Mouse (Mus musculus): ENCODE results near the gene Ntmt1. TPM values are rescaled to one million over a fixed set of nuclear protein-coding genes. Genes with fewer than 3 reads are reported as not detected.

Gene Ntmt1
- polyA plus RNA-seq, 1 experiment: 44.1 TPM

- DNase-seq (ENCODE audit: low spot score): no peak
These were observed 23.3 kb upstream of the Ntmt1 start for GRCm38 (mm10) chr2:30784078-30784994.

GRCm38 (mm10) chr2:30787466-30787865, 20.2 kb upstream of the Ntmt1 start:
- DNase-seq (ENCODE audit: low spot score): no peak

DNA sequence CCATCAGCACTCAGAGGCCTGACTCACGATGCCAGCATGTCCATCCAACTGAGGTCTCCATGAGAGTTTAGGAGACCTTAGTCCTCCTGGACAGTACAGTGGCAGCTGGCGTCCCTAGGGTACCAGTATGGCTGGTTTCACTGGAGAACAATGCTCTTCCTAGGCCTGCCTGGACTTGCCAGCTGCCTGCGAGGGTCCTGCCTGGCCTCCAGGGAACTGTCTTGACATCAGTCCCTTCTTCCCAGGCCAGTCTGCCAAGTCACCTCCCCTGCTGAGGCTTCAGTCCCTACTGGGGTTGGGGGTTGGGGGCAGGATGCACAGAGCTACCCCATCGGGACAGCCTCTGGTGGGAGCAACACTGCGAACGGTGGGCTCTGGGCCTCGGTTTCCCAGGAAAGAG, 15.6 kb upstream of the Ntmt1 start:
- DNase-seq (ENCODE audit: low spot score): no peak

- DNase-seq (ENCODE audit: low spot score): peak; percentile 99
These were observed 13.2 kb upstream of the Ntmt1 start for GRCm38 (mm10) chr2:30794179-30795108.

DNA sequence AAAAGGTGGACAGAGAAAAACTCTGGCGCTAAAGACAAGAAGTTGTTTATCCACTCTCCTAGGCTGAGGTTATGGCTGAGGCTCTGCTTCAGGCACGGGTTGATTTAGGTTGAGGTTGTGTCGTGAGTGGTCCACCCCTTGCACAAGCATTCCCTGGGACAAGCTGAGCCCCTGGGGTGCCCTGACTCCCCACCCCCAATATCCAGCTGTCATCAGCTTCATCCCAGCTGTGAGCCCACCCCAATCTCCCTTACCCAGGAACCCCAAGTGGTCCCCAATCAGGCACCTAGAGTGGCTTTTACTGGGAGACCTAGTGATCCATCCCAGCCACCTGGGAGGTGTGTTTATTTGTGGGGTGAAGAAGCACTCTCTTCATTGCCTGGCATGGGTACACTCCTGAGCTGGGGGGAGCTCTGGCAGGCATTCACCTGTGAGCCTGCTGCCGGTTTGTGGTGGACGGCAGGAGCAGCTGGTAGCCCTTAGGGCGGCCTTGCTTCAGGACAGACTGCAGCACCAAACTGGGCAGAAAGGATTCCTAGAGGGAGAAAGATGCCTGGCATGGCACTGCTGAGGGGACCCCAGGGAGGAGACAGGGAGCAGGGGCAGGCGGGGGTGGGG, 12.2 kb upstream of the Ntmt1 start:
- no peak for DNase-seq (ENCODE audit: low spot score)

- DNase-seq (ENCODE audit: low spot score): no peak
These were observed 11.7 kb upstream of the Ntmt1 start for GRCm38 (mm10) chr2:30795889-30796275.

GRCm38 (mm10) chr2:30796382-30796781, 11.2 kb upstream of the Ntmt1 start:
- no peak for DNase-seq (ENCODE audit: low spot score)

DNA sequence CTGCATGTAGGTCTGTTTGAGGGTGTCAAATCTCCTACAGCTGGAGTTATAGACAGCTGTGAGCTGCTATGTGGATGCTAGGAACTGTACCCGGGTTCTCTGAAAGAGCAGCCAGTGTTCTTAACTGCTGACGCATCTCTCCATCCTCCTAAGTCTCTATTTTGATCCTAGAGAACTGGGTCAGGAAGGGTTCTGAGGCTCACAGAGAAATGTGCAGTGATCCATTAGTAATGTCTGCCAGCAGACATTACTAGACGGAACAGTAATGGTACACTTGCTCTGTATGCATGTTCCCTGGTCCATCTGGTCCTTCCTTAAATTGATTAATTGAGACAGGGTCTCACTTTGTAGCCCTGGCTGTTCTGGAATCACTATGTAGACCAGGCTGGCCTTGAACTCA, 8.2 kb upstream of the Ntmt1 start:
- no peak for DNase-seq (ENCODE audit: low spot score)

GRCm38 (mm10) chr2:30800671-30801066, 7.0 kb upstream of the Ntmt1 start:
- DNase-seq (ENCODE audit: low spot score): no peak

GRCm38 (mm10) chr2:30801067-30801852, 6.4 kb upstream of the Ntmt1 start:
- peak; percentile 44 for DNase-seq (ENCODE audit: low spot score)

- no peak for DNase-seq (ENCODE audit: low spot score)
These were observed 4.0 kb upstream of the Ntmt1 start, which contains the start of gene 1700001O22Rik for GRCm38 (mm10) chr2:30803604-30804003. TSS of gene 1700001O22Rik (minus strand) at chr2:30803661.

DNA sequence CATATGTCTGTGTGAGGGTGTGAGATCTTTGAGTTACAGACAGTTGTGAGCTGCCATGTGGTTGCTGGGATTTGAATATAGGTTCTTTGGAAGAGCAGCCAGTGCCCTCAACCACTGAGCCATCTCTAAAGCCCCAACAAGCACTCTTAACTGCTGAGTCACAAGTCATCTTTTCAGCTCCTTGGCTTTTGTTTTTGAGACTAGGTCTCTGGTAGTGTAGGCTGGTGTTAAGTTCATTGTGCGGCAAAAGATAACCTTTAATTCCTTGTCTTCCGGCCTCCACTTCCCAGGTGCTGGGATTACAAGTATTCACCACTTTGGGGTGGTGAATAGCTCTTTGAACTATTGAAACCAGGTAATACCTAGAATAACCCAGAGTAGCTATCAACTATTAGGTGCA, 1.6 kb upstream of the Ntmt1 start:
- DNase-seq (ENCODE audit: low spot score): no peak

DNA sequence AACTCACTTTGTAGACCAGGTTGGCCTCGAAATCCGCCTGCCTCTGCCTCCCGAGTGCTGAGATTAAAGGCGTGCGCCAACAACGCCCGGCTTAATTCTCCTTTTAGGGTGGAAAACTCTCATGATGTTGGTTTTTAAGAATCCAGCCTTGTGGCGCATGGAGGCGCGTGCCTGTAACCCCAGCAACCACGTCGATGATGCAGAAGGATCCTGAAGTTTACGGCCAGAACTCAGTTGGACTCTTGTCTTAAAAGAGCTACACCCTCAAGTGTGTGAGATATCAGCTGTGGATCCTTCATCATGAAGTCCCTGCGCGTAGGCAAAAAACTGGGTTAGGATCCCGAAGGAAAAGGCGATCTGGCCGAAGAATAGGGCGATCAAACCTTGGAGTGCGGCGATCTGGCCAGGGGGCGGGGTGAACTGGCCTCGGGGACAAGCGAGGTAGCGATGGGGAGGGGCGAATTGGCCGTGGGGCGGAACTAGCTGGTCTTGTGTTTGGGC, 429 bp upstream of the Ntmt1 start:
- DNase-seq (ENCODE audit: low spot score): no peak

- DNase-seq (ENCODE audit: low spot score): no peak
These were observed 650 bp downstream of the Ntmt1 start for GRCm38 (mm10) chr2:30808296-30808655.

GRCm38 (mm10) chr2:30809503-30809902, 1.9 kb downstream of the Ntmt1 start:
- no peak for DNase-seq (ENCODE audit: low spot score)

- DNase-seq (ENCODE audit: low spot score): no peak
These were observed 2.9 kb downstream of the Ntmt1 start for GRCm38 (mm10) chr2:30810573-30810972.

- no peak for DNase-seq (ENCODE audit: low spot score)
These were observed 8.8 kb downstream of the Ntmt1 start for GRCm38 (mm10) chr2:30816383-30816782.

GRCm38 (mm10) chr2:30819873-30820272, 12.2 kb downstream of the Ntmt1 start:
- no peak for DNase-seq (ENCODE audit: low spot score)

DNA sequence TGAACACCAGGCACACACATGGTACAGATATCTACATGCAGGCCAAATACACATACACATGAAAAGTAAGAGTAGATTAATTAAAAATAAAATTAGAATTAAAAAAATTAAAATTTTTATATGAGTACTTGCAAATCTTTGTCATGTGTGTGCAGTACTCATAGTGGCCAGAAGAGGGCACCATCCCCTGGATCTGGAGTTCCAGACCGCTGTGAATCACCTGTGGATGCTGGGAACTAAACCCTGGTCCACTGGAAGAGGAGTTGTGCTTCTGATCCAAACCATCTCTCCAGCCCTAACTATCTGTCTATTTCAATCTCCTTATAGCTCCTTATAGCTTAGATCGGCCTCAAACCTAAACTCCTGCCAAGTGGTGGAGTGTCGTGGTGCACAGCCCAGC, 13.4 kb downstream of the Ntmt1 start:
- no peak for DNase-seq (ENCODE audit: low spot score)

GRCm38 (mm10) chr2:30822460-30822859, 14.8 kb downstream of the Ntmt1 start:
- no peak for DNase-seq (ENCODE audit: low spot score)

All from urinary bladder, adult 2 months (tissue).